Mouse (Mus musculus): Measurements from ENCODE around the gene Gm48552.

DNA sequence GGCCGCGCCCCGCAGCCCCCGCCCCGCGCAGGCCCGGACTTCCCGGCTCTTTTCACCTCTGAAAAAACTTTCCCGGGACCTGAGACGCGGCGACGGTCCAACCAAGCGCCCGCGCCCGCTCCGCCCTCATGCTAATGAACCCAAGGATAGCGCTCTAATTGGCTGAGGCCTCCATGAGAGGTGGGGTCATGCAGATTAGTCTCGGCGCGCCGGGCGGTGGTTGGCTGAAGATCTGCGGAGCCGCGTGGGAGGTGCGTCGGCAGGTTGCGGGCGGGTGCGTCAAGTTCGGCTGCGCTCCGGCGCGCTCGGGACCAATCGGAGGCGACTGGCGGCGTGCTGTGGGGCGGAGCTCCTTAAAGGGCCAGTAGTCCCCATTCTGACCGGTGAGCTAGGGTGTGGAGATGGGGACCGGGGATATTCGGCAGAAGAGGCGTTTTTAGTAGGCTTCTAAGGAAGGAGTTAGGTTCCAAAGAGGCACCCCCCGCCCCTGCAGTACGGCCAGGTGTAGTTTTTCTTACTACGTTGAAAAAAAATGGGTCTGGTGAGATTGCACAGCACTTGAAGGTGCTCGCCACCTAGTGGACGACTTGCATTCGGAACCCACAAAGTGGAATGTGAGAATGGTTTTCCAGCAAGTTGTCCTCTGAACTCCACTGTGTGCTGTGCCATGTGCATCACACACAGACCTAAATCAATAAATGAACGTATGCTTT lies 38.3 kb upstream of the Gm48552 start, which contains the start of gene Hmg20b:
- TF ChIP-seq CTCF (IDR thresholded peaks at IDR 0.05; ENCODE audit: low read depth), result peak; percentile 91
- TF ChIP-seq EP300 (optimal IDR thresholded peaks at IDR 0.05), result no peak
